In genomic region chr14:101946711-101947516, GRCm38 (mm10) we compare ENCODE assay signal across 8 mouse cellular contexts.
DNase-seq lines count a peak whose midpoint lies in the region; ATAC-seq and TF ChIP-seq lines count a peak whose summit lies in the region.

No protein-coding gene starts in this region.

- H3K36me3 ChIP-seq in forebrain, embryonic 11.5 days (ENCODE audit: control insufficient read depth, insufficient read depth, low read length): no peaks in the 10 kb centered on the region
- H3K36me3 ChIP-seq in intestine, postnatal 0 days (ENCODE audit: control insufficient read depth, insufficient read depth): no peaks in the 10 kb centered on the region

- H3K9me3 ChIP-seq in forebrain, embryonic 11.5 days (ENCODE audit: control insufficient read depth, low read length): no peaks in the 10 kb centered on the region
- H3K9me3 ChIP-seq in intestine, postnatal 0 days (ENCODE audit: control insufficient read depth): no peaks in the 10 kb centered on the region

- H3K27ac ChIP-seq in forebrain, embryonic 11.5 days (ENCODE audit: low read depth, low read length): no peak overlapping the region
- no peak overlapping the region for H3K27ac ChIP-seq in intestine, postnatal 0 days (ENCODE audit: low read depth, low read length)

- peak; percentile 36 for DNase-seq in ovary, postnatal 14 days (ENCODE audit: low spot score)
- no peak for DNase-seq in ovary, postnatal 10 days (ENCODE audit: low spot score)
- peak; percentile 73 for DNase-seq in brain, adult 2 months (ENCODE audit: low read depth, low spot score)
- peak; percentile 56 for DNase-seq in forebrain, embryonic 11.5 days (ENCODE audit: low spot score)
- peak; percentile 59 for DNase-seq in lung, postnatal 10 days
- DNase-seq in right cerebral cortex, postnatal 14 days: peak; percentile 36
- no peak for DNase-seq in urinary bladder, postnatal 36 days (ENCODE audit: low spot score in 2 of 2)

- H3K4me3 ChIP-seq in forebrain, embryonic 11.5 days (ENCODE audit: low read depth, low read length): no peak overlapping the region
- H3K4me3 ChIP-seq in intestine, postnatal 0 days (ENCODE audit: low read depth, low read length): no peak overlapping the region

- 61% methylated on average over 21 of the region's 21 CpGs for WGBS in forebrain, embryonic 11.5 days
- WGBS in intestine, postnatal 0 days: 56% methylated on average over 21 of the region's 21 CpGs

- H3K9ac ChIP-seq in forebrain, embryonic 11.5 days (ENCODE audit: low read length): no peak overlapping the region
- H3K9ac ChIP-seq in intestine, postnatal 0 days (ENCODE audit: low read depth, low read length): no peak overlapping the region

- peak; percentile 63 for ATAC-seq in forebrain, embryonic 11.5 days (replicated peaks; ENCODE audit: low FRiP score)
- no peak for ATAC-seq in intestine, postnatal 0 days

- TF ChIP-seq CTCF in intestine, postnatal 0 days (IDR thresholded peaks at IDR 0.05; ENCODE audit: low read depth): peak; percentile 83

- no peaks in the 10 kb centered on the region for H3K4me1 ChIP-seq in forebrain, embryonic 11.5 days (replicated peaks; ENCODE audit: control insufficient read depth, insufficient read depth, low read length)
- no peaks in the 10 kb centered on the region for H3K4me1 ChIP-seq in intestine, postnatal 0 days (replicated peaks; ENCODE audit: control insufficient read depth, insufficient read depth, low read length)

- H3K27me3 ChIP-seq in forebrain, embryonic 11.5 days (ENCODE audit: control insufficient read depth, insufficient read depth, low read length): no peaks in the 10 kb centered on the region
- no peaks in the 10 kb centered on the region for H3K27me3 ChIP-seq in intestine, postnatal 0 days (replicated peaks; ENCODE audit: control insufficient read depth, insufficient read depth, low read length)

- H3K4me2 ChIP-seq in forebrain, embryonic 11.5 days (ENCODE audit: low read depth, low read length, severe bottlenecking): no peak overlapping the region
- H3K4me2 ChIP-seq in intestine, postnatal 0 days (replicated peaks; ENCODE audit: low read depth): no peak overlapping the region

Comparison
In these comparisons a context has a peak if more than half of its experiments do, and no peak if none do; other contexts are left out.
1. DNase-seq: peak in ovary, postnatal 14 days (single experiment), brain, adult 2 months (single experiment), forebrain, embryonic 11.5 days (single experiment), lung, postnatal 10 days (single experiment) and right cerebral cortex, postnatal 14 days (single experiment); none in ovary, postnatal 10 days (single experiment) and urinary bladder, postnatal 36 days (0 of 2).